Mouse (Mus musculus): Measurements from ENCODE around the gene Olfr1014. TPM values are rescaled to one million over a fixed set of nuclear protein-coding genes. Genes with fewer than 3 reads are reported as not detected.

Olfr1014 gene
- polyA plus RNA-seq (2015; fragmentation: Nextera tagmentation; extraction: Ambion mirVana), result not detected in 2 replicates

DNA sequence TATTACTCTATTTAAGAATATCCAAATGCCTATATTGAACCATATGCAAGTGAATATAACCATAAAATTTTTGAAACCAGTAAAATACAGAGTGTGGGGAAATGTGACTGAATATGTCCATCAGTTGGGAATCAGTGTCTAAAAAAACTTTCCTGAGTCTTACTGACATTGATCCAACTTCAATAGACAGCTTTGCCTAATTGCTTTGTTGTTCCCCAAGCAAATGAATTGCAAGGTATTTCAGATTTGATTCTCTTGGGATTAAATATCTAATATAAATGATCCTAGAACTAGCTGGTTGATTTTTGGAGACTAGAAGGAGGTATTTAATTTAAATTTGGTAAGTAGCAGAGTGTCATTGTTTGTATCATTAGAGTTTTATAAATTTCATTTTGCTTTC, at the start of gene Olfr1014:
TSS of gene Olfr1014 (plus strand) at position 301 of the 400 bp plus-strand sequence.
- H3K9me3 ChIP-seq, result no peaks in the 10 kb centered on the region
- no peak within 1 kb of the TSS for H3K9ac ChIP-seq
- ATAC-seq (ENCODE audit: insufficient read depth, low FRiP score, low read depth), result no peak
- no peaks in the 10 kb centered on the region for H3K27me3 ChIP-seq (replicated peaks)
- H3K4me2 ChIP-seq, result no peak within 1 kb of the TSS
- H3K4me1 ChIP-seq, result no peaks in the 10 kb centered on the region
- no peak within 1 kb of the TSS for H3K4me3 ChIP-seq (replicated peaks)
- H3K36me3 ChIP-seq, result no peaks in the 10 kb centered on the region
- no peak within 1 kb of the TSS for H3K27ac ChIP-seq

DNA sequence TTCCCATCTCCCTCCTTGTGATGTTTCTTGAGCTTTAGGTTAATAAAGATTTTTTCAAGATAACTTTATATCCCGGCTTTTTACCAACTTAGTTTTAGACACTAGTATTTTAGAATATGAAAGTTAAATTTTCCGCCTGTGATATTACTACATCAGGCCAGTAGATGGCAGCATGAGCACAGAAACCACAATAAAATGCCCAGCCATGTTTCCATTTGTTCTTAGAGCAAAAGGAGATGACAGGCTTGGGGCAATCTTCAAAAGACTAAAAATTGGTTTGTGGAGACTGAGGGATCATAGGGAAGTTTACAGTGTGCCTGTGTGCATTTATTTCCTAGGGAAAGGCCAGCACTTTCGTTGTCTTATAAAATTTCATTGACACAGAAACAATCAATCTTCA, 46.7 kb upstream of the Olfr1014 start:
- H3K36me3 ChIP-seq, result no peaks in the 10 kb centered on the region
- H3K4me1 ChIP-seq, result no peaks in the 10 kb centered on the region
- WGBS, result 10% methylated on average over 3 of the region's 3 CpGs
- no peak overlapping the region for H3K4me3 ChIP-seq (replicated peaks)
- no peak overlapping the region for H3K27ac ChIP-seq
- no peaks in the 10 kb centered on the region for H3K9me3 ChIP-seq
- H3K4me2 ChIP-seq, result no peak overlapping the region
- ATAC-seq (ENCODE audit: insufficient read depth, low FRiP score, low read depth), result no peak
- no peaks in the 10 kb centered on the region for H3K27me3 ChIP-seq (replicated peaks)
- H3K9ac ChIP-seq, result no peak overlapping the region

DNA sequence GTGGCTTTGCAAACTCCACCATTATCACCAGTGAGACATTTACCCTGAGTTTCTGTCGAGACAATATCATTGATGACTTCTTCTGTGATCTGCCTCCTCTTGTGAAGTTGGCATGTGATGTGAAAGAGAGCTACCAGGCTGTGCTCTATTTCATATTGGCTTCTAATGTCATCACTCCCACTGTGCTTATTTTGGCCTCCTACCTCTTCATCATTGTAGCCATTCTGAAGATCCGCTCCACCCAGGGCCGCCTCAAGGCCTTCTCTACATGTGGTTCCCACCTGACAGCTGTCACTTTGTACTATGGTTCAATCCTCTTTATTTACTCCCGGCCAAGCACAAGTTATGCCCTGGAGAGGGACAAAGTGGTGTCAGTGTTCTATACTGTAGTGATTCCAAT, 18.7 kb upstream of the Olfr1014 start:
- WGBS, result 79% methylated on average over 4 of the region's 4 CpGs
- no peaks in the 10 kb centered on the region for H3K4me1 ChIP-seq

DNA sequence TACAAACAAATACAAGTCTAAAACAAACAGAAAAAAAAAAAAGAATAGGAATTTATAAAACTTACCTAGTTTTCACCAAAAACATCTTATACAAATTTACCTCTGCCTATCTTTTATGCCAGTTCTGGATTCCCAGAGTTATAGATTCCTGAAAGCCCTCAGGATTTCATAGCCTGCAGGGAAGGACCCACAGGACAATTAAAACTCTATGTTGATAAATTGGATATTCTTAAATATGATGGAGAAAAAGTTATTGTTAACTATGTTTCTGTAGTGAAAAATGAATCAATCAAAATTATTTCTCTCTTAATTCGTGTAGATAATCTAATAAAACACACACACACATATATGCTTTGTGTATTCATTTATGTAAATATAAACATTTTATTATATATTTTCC, 9.8 kb upstream of the Olfr1014 start, which contains the start of gene Olfr1012:
TSS of gene Olfr1012 (minus strand) at position 101 of the 400 bp plus-strand sequence.
- H3K27ac ChIP-seq, result no peak within 1 kb of the TSS
- no peaks in the 10 kb centered on the region for H3K27me3 ChIP-seq (replicated peaks)
- no peak for ATAC-seq (ENCODE audit: insufficient read depth, low FRiP score, low read depth)
- H3K36me3 ChIP-seq, result no peaks in the 10 kb centered on the region
- H3K4me1 ChIP-seq, result no peaks in the 10 kb centered on the region
- H3K9ac ChIP-seq, result no peak within 1 kb of the TSS
- 50% methylated on average over 1 of the region's 1 CpGs for WGBS
- H3K4me2 ChIP-seq, result no peak within 1 kb of the TSS
- no peaks in the 10 kb centered on the region for H3K9me3 ChIP-seq
- H3K4me3 ChIP-seq (replicated peaks), result no peak within 1 kb of the TSS

More for the DNA sequence above, 18.7 kb upstream of the Olfr1014 start:
- no peak for ATAC-seq (ENCODE audit: insufficient read depth, low FRiP score, low read depth)
- Histone ChIP-seq H3K27me3 (replicated peaks) (no peaks in the 10 kb centered on the region), H3K9ac (no peak overlapping the region), H3K36me3 (no peaks in the 10 kb centered on the region), H3K9me3 (no peaks in the 10 kb centered on the region), H3K4me3 (replicated peaks) (no peak overlapping the region), H3K4me2 (no peak overlapping the region), H3K27ac (no peak overlapping the region)

DNA sequence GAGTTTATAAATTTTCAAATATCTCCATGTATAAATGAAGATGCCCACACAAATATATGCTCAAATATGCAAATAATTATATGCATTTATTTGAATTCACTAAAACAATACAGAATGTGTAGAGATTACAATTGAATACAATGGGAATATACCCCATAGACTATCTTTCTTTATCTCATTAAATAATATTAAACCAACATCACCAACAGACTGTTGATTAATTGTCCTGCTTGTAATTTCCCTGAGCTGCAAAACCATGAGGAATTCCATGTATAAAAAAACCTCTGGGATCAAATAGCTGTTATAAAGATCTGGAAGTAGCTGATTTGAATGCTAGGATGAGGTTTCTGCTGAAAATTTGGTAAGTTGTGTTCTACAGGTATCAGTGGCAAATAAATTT, 5.7 kb upstream of the Olfr1014 start, which contains the start of gene Olfr1013:
TSS of gene Olfr1013 (plus strand) at position 301 of the 400 bp plus-strand sequence.
- no peak within 1 kb of the TSS for H3K9ac ChIP-seq
- no peak for ATAC-seq (ENCODE audit: insufficient read depth, low FRiP score, low read depth)

DNA sequence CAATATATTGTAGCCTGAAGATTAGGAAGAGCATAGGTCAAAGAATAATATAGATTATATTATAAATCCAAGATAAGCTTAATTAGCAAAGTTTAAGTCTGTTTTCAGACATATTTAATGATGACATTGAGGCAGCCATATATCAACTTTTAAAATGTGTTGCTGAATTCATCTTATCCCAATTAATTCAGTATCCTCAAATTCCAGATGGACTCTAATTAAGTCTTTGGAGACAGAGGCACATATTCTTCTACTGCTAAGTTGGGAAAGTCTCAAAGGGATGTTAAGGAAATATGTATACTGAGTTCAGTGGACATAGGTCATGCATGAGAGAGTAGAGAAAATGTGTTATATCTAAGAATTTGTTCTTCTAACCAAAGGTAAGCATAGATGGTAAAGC, 9.2 kb downstream of the Olfr1014 start, which contains the start of gene Olfr1015:
TSS of gene Olfr1015 (plus strand) at position 301 of the 400 bp plus-strand sequence.
- no peaks in the 10 kb centered on the region for H3K9me3 ChIP-seq
- H3K27ac ChIP-seq, result no peak within 1 kb of the TSS
- H3K36me3 ChIP-seq, result no peaks in the 10 kb centered on the region
- no peak within 1 kb of the TSS for H3K4me2 ChIP-seq
- no peak within 1 kb of the TSS for H3K4me3 ChIP-seq (replicated peaks)
- no peak within 1 kb of the TSS for H3K9ac ChIP-seq
- H3K4me1 ChIP-seq, result no peaks in the 10 kb centered on the region
- no peaks in the 10 kb centered on the region for H3K27me3 ChIP-seq (replicated peaks)
- no peak for ATAC-seq (ENCODE audit: insufficient read depth, low FRiP score, low read depth)

More for the DNA sequence above, 5.7 kb upstream of the Olfr1014 start, which contains the start of gene Olfr1013:
- Histone ChIP-seq H3K27me3 (replicated peaks) (no peaks in the 10 kb centered on the region), H3K4me2 (no peak within 1 kb of the TSS), H3K27ac (no peak within 1 kb of the TSS), H3K4me1 (no peaks in the 10 kb centered on the region), H3K9me3 (no peaks in the 10 kb centered on the region), H3K4me3 (replicated peaks) (no peak within 1 kb of the TSS), H3K36me3 (no peaks in the 10 kb centered on the region)

DNA sequence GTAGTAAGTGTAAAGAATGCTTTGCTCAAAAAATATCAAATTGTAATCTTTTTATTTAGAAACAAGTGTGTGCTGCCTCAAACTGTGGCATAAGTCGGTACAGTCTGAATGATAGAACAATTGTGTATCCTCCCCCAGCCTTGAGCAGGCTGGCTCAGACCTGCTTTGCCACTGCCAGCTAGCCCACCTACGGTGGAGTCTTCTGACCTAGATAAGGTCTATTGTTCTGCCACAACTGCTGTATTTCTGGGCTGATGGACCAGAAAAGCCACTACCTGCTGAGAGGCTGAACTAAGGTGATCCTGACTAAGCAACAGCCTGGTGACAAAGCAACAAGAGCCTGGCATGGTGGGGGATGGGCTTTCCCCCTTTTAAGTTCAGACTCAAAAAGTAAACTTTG, 19.8 kb downstream of the Olfr1014 start:
- H3K27ac ChIP-seq, result no peak overlapping the region
- no peaks in the 10 kb centered on the region for H3K9me3 ChIP-seq
- no peak overlapping the region for H3K9ac ChIP-seq
- H3K4me2 ChIP-seq, result no peak overlapping the region
- no peaks in the 10 kb centered on the region for H3K4me1 ChIP-seq
- no peak for ATAC-seq (ENCODE audit: insufficient read depth, low FRiP score, low read depth)
- no peaks in the 10 kb centered on the region for H3K36me3 ChIP-seq
- no peak overlapping the region for H3K4me3 ChIP-seq (replicated peaks)
- no peaks in the 10 kb centered on the region for H3K27me3 ChIP-seq (replicated peaks)
- 50% methylated on average over 2 of the region's 2 CpGs for WGBS

DNA sequence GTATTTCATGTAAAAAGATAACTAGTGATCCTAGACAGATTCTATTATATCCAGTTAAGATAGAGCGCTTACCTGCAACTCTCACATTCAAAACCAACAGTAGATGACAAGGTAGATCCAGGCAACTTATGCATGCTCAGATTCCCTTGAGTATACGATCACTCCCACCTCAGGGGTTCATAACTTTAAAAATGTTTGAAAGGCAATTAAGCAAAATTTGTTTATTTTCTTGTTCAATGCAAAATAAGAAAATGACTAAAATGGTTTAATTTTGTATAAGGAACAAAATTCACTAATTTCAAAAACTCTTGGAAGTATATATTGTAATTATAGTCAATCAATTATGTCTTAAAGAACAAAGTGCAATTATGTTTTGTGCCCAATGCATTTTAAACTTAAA, 29.9 kb downstream of the Olfr1014 start, which contains the start of gene Olfr1016:
TSS of gene Olfr1016 (minus strand) at position 101 of the 400 bp plus-strand sequence.
- no peak for ATAC-seq (ENCODE audit: insufficient read depth, low FRiP score, low read depth)
- Histone ChIP-seq H3K9ac (no peak within 1 kb of the TSS), H3K27me3 (replicated peaks) (no peaks in the 10 kb centered on the region), H3K27ac (no peak within 1 kb of the TSS), H3K4me2 (no peak within 1 kb of the TSS), H3K9me3 (no peaks in the 10 kb centered on the region), H3K4me1 (no peaks in the 10 kb centered on the region), H3K36me3 (no peaks in the 10 kb centered on the region), H3K4me3 (replicated peaks) (no peak within 1 kb of the TSS)
- 88% methylated on average over 2 of the region's 2 CpGs for WGBS

DNA sequence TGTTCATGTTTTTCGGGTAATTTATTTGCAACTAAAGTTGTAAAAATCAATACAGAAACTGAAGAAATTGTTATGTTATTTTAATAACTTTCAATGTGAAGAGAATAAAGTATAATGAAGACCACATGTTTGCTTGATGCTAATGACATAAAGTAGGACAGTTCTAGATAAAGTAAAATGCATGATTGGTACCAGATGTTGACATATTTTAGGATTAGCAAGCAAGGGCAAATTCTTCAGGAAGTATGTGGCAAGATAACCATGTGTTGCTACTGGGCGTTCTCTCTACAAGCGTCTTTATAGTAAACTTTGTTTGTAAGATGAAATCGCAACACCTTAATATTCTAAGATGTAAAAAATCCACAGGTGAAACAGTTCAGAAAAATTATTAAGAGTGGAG, 32.0 kb downstream of the Olfr1014 start:
- Histone ChIP-seq H3K27ac (no peak overlapping the region), H3K9ac (no peak overlapping the region), H3K36me3 (no peaks in the 10 kb centered on the region), H3K4me1 (no peaks in the 10 kb centered on the region), H3K4me3 (replicated peaks) (no peak overlapping the region), H3K4me2 (no peak overlapping the region), H3K27me3 (replicated peaks) (no peaks in the 10 kb centered on the region), H3K9me3 (no peaks in the 10 kb centered on the region)
- WGBS, result 80% methylated on average over 4 of the region's 4 CpGs
- no peak for ATAC-seq (ENCODE audit: insufficient read depth, low FRiP score, low read depth)

DNA sequence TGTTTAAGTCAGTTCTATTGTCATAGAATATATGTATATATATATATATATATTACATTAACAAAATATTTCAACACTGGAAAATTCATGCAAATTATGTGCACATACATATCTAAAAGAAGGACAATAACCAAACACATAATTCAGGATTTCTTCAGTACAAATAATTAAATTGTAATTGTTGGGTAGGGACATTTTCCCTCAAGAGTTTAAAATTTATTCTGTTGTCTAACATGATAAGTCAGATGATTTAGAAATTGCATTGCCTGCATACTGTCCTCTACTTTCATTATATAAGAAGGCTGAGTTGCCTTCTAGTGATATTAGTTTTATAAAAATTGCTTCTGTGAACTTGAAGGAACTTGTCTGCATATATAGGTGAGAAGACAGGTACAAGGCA, 45.7 kb downstream of the Olfr1014 start, which contains the start of gene Olfr1018:
TSS of gene Olfr1018 (plus strand) at position 301 of the 400 bp plus-strand sequence.
- no peaks in the 10 kb centered on the region for H3K9me3 ChIP-seq
- no peaks in the 10 kb centered on the region for H3K36me3 ChIP-seq
- no peak within 1 kb of the TSS for H3K27ac ChIP-seq
- H3K27me3 ChIP-seq (replicated peaks), result no peaks in the 10 kb centered on the region
- no peaks in the 10 kb centered on the region for H3K4me1 ChIP-seq
- ATAC-seq (ENCODE audit: insufficient read depth, low FRiP score, low read depth), result no peak
- H3K9ac ChIP-seq, result no peak within 1 kb of the TSS
- H3K4me2 ChIP-seq, result no peak within 1 kb of the TSS
- no peak within 1 kb of the TSS for H3K4me3 ChIP-seq (replicated peaks)

Other genes starting within 250 kb of the Olfr1014 start
- gene Olfr996, start 193.5 kb upstream of the Olfr1014 start, polyA plus RNA-seq (2015; fragmentation: Nextera tagmentation; extraction: Ambion mirVana), result not detected in 2 replicates
- gene Olfr998, start 183.8 kb upstream of the Olfr1014 start, polyA plus RNA-seq (2015; fragmentation: Nextera tagmentation; extraction: Ambion mirVana), result not detected in 2 replicates
- gene Olfr1000, start 160.8 kb upstream of the Olfr1014 start, polyA plus RNA-seq (2015; fragmentation: Nextera tagmentation; extraction: Ambion mirVana), result not detected in 2 replicates
- not detected in 2 replicates for gene Olfr1002, start 122.0 kb upstream of the Olfr1014 start, polyA plus RNA-seq (2015; fragmentation: Nextera tagmentation; extraction: Ambion mirVana)
- not detected in 2 replicates for gene Olfr154, start 108.3 kb upstream of the Olfr1014 start, polyA plus RNA-seq (2015; fragmentation: Nextera tagmentation; extraction: Ambion mirVana)
- not detected in 2 replicates for gene Olfr1006, start 93.9 kb upstream of the Olfr1014 start, polyA plus RNA-seq (2015; fragmentation: Nextera tagmentation; extraction: Ambion mirVana)
- not detected in 2 replicates for gene Olfr1008, start 83.3 kb upstream of the Olfr1014 start, polyA plus RNA-seq (2015; fragmentation: Nextera tagmentation; extraction: Ambion mirVana)
- gene Olfr1009, start 57.3 kb upstream of the Olfr1014 start, polyA plus RNA-seq (2015; fragmentation: Nextera tagmentation; extraction: Ambion mirVana), result not detected in 2 replicates
- gene Olfr1012, start 9.9 kb upstream of the Olfr1014 start, polyA plus RNA-seq (2015; fragmentation: Nextera tagmentation; extraction: Ambion mirVana), result not detected in 2 replicates
- not detected in 2 replicates for gene Olfr1013, start 5.6 kb upstream of the Olfr1014 start, polyA plus RNA-seq (2015; fragmentation: Nextera tagmentation; extraction: Ambion mirVana)
- not detected in 2 replicates for gene Olfr1015, start 9.3 kb downstream of the Olfr1014 start, polyA plus RNA-seq (2015; fragmentation: Nextera tagmentation; extraction: Ambion mirVana)
- gene Olfr1016, start 29.8 kb downstream of the Olfr1014 start, polyA plus RNA-seq (2015; fragmentation: Nextera tagmentation; extraction: Ambion mirVana), result not detected in 2 replicates
- gene Olfr1018, start 45.8 kb downstream of the Olfr1014 start, polyA plus RNA-seq (2015; fragmentation: Nextera tagmentation; extraction: Ambion mirVana), result not detected in 2 replicates
- not detected in 2 replicates for gene Olfr1019, start 72.8 kb downstream of the Olfr1014 start, polyA plus RNA-seq (2015; fragmentation: Nextera tagmentation; extraction: Ambion mirVana)
- not detected in 2 replicates for gene Olfr1020, start 74.3 kb downstream of the Olfr1014 start, polyA plus RNA-seq (2015; fragmentation: Nextera tagmentation; extraction: Ambion mirVana)
- gene Olfr1022, start 95.9 kb downstream of the Olfr1014 start, polyA plus RNA-seq (2015; fragmentation: Nextera tagmentation; extraction: Ambion mirVana), result not detected in 2 replicates
- not detected in 2 replicates for gene Olfr1023, start 112.9 kb downstream of the Olfr1014 start, polyA plus RNA-seq (2015; fragmentation: Nextera tagmentation; extraction: Ambion mirVana)
- gene Olfr1024, start 132.3 kb downstream of the Olfr1014 start, polyA plus RNA-seq (2015; fragmentation: Nextera tagmentation; extraction: Ambion mirVana), result not detected in 2 replicates
- gene Olfr1025-ps1, start 142.5 kb downstream of the Olfr1014 start, polyA plus RNA-seq (2015; fragmentation: Nextera tagmentation; extraction: Ambion mirVana), result not detected in 2 replicates
- not detected in 2 replicates for gene Olfr1026, start 148.8 kb downstream of the Olfr1014 start, polyA plus RNA-seq (2015; fragmentation: Nextera tagmentation; extraction: Ambion mirVana)
- gene Olfr1028, start 177.7 kb downstream of the Olfr1014 start, polyA plus RNA-seq (2015; fragmentation: Nextera tagmentation; extraction: Ambion mirVana), result not detected in 2 replicates
- not detected in 2 replicates for gene Olfr1029, start 201.2 kb downstream of the Olfr1014 start, polyA plus RNA-seq (2015; fragmentation: Nextera tagmentation; extraction: Ambion mirVana)
- not detected in 2 replicates for gene Olfr1030, start 206.6 kb downstream of the Olfr1014 start, polyA plus RNA-seq (2015; fragmentation: Nextera tagmentation; extraction: Ambion mirVana)
- gene Olfr1031, start 217.6 kb downstream of the Olfr1014 start, polyA plus RNA-seq (2015; fragmentation: Nextera tagmentation; extraction: Ambion mirVana), result not detected in 2 replicates
- gene Olfr1032, start 232.8 kb downstream of the Olfr1014 start, polyA plus RNA-seq (2015; fragmentation: Nextera tagmentation; extraction: Ambion mirVana), result not detected in 2 replicates
- 3.6 and 5.2 TPM in 2 replicates for gene Olfr1033, start 247.9 kb downstream of the Olfr1014 start, polyA plus RNA-seq (2015; fragmentation: Nextera tagmentation; extraction: Ambion mirVana)